Mouse (Mus musculus): ENCODE measurements at regions not wholly inside any gene's neighbourhood (a gene's known extent, or its start where the extent isn't known, plus 50 kb on each side); places are given as distances from the start of the nearest gene placed in this dataset.

DNA sequence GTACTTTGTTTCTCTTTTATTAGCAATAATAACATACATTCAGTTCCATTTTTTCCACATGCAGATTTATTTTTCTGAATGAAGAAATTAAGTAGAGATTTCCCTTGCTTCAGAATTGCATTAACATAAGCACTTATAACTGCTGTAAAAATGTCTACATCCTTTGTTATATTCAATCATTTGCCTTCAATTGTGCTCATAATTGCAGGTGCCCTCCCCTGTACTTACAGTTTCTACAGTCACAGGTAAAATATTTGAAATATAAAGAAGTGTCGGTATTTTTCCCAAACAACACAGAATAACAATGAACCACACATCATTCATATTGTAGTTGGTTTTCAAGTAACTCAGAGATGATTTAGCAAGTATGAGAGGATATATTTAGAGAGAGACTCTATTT, 568.8 kb downstream of the Ptprc start:
- TF ChIP-seq GATA1 (IDR thresholded peaks at IDR 0.05; ENCODE audit: borderline replicate concordance, low read length), result no peak
- no peak for TF ChIP-seq FLI1 (IDR thresholded peaks at IDR 0.05; ENCODE audit: low read length)
